Mouse (Mus musculus) CH12.LX (cell line): ENCODE data around the gene Copb1.

Source experiments
- CHD1 ChIP-seq: IDR thresholded peaks from 2 replicates; pipeline ENCODE4 v1.6.1; 2012; ENCODE audit warnings: low read depth, low read length, improper control_type of control experiment, inconsistent platforms
- CTCF ChIP-seq, 2 experiments: IDR thresholded peaks in 1 of 2; conservative IDR thresholded peaks in 1 of 2; 2 replicates each; pipeline ENCODE4 v1.5.1; 2011 to 2012; ENCODE audit warnings: low read depth in 2 of 2, low read length in 2 of 2, improper control_type of control experiment in 1 of 2, inconsistent platforms in 1 of 2, mild to moderate bottlenecking in 1 of 2, moderate library complexity in 1 of 2
- ELF1 ChIP-seq: IDR thresholded peaks from 2 replicates; pipeline ENCODE4 v1.6.1; 2014; ENCODE audit warnings: low read depth, mild to moderate bottlenecking, inconsistent platforms, low read length, improper control_type of control experiment
- GABPA ChIP-seq: IDR thresholded peaks from 2 replicates; pipeline ENCODE4 v1.6.1; 2012; ENCODE audit warnings: low read depth, low read length, improper control_type of control experiment, inconsistent platforms; ENCODE audit not compliant: insufficient replicate concordance
- KAT2A ChIP-seq: IDR thresholded peaks from 2 replicates; pipeline ENCODE4 v1.6.1; 2012; ENCODE audit warnings: low read length, improper control_type of control experiment, inconsistent platforms; ENCODE audit not compliant: insufficient replicate concordance
- MAZ ChIP-seq: IDR thresholded peaks from 2 replicates; pipeline ENCODE4 v1.6.1; 2012; ENCODE audit warnings: low read depth, mild to moderate bottlenecking, inconsistent platforms, low read length, improper control_type of control experiment, moderate library complexity
- MEF2A ChIP-seq: IDR thresholded peaks from 2 replicates; pipeline ENCODE4 v1.6.1; 2014; ENCODE audit warnings: low read depth, mild to moderate bottlenecking, inconsistent platforms, low read length, improper control_type of control experiment, borderline replicate concordance
- PAX5 ChIP-seq: IDR thresholded peaks from 2 replicates; pipeline ENCODE4 v1.6.1; 2012; ENCODE audit warnings: low read length, inconsistent platforms, mixed read lengths
- POLR2A ChIP-seq: IDR thresholded peaks from 2 replicates; pipeline ENCODE4 v1.6.1; 2011; ENCODE audit warnings: low read depth, mild to moderate bottlenecking, improper control_type of control experiment, low read length
- RAD21 ChIP-seq: IDR thresholded peaks from 2 replicates; pipeline ENCODE4 v1.6.1; 2011; ENCODE audit warnings: low read depth, mild to moderate bottlenecking, low read length, improper control_type of control experiment, moderate library complexity
- TBP ChIP-seq: conservative IDR thresholded peaks from 2 replicates; pipeline ENCODE4 v1.6.1; 2011; ENCODE audit warnings: low read depth, low read length, improper control_type of control experiment
- USF1 ChIP-seq: IDR thresholded peaks from 2 replicates; pipeline ENCODE4 v1.6.1; 2014; ENCODE audit warnings: low read depth, mild to moderate bottlenecking, inconsistent platforms, low read length, improper control_type of control experiment
- USF2 ChIP-seq: conservative IDR thresholded peaks from 2 replicates; pipeline ENCODE4 v1.6.1; 2011; ENCODE audit warnings: low read depth, low read length, improper control_type of control experiment
- ZKSCAN1 ChIP-seq: IDR thresholded peaks from 2 replicates; pipeline ENCODE4 v1.6.1; 2012; ENCODE audit warnings: low read depth, inconsistent platforms, low read length, improper control_type of control experiment, borderline replicate concordance

- TF ChIP-seq POLR2A (no peak), GABPA (no peak), CTCF (conservative IDR thresholded peaks at IDR 0.05 in 1 of 2, IDR thresholded peaks at IDR 0.05 in 1 of 2; ENCODE audit: low read depth in 2 of 2, low read length in 2 of 2) (no peak), ZKSCAN1 (no peak), PAX5 (no peak), MAZ (no peak), USF1 (no peak), CHD1 (no peak), ELF1 (no peak), KAT2A (no peak), MEF2A (no peak), USF2 (no peak), TBP (no peak), RAD21 (no peak)
These were observed 73.1 kb downstream of the Copb1 start for GRCm38 (mm10) chr7:114181391-114181790.
